Mouse (Mus musculus) liver, embryonic 14.5 days (tissue): ENCODE results near the gene Trim9.

ENCODE experiments used
- CTCF ChIP-seq: IDR thresholded peaks from 2 replicates; pipeline ENCODE4 v1.5.1; 2016; ENCODE audit warnings: antibody characterized with exemption, low read depth, control low read depth
- EP300 ChIP-seq: IDR thresholded peaks from 2 replicates; pipeline ENCODE4 v1.6.1; 2016; ENCODE audit warnings: antibody characterized with exemption, low read depth

DNA sequence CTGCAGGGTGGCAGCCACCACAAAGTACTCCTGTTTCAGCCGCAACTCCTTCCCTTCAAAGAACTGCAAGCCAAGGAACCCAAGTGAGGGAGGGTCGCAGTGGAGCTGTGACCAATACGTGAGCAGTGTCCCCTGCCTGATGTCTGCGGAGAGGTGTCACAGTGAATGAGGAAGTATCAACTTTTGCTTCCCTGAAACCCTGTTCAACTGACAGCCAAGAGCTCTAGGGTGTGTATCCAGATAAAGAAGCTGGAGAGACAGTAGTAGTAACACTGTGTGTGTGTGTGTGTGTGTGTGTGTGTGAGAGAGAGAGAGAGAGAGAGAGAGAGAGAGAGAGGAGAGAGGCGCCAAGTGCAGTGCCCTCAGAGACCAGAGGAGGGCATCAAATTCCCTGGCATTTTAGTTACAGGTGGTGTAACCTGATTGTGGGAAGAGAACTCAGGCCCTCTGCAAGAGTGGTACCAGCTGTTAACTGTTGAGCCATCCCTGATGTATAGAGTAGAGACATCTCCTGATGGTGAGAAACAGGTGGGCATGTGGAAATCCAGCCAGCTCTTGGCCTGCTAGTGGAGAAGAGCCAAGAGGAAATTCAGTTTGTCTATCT, 145.4 kb downstream of the Trim9 start:
- peak; percentile 47 for TF ChIP-seq CTCF
- TF ChIP-seq EP300 = no peak
